Mouse (Mus musculus): ENCODE data around the gene Pusl1. TPM values are rescaled to one million over a fixed set of nuclear protein-coding genes. Genes with fewer than 3 reads are reported as not detected.
A peak's percentile ranks its signal among the peaks of the same experiment; 100 is the strongest.

The Pusl1 gene
- polyA plus RNA-seq, 1 experiment, result 27.3 TPM

- TF ChIP-seq POLR2A (IDR thresholded peaks at IDR 0.05; ENCODE audit: low read depth, low read length), result no peak
- no peak for TF ChIP-seq CTCF (conservative IDR thresholded peaks at IDR 0.05; ENCODE audit: insufficient read depth, insufficient read length, low read depth, low read length)
- Histone ChIP-seq H3K27me3 (replicated peaks; ENCODE audit: control insufficient read depth, insufficient read depth, low read length) (no peaks in the 10 kb centered on the region), H3K36me3 (ENCODE audit: control insufficient read depth, insufficient read depth, low read length) (no peaks in the 10 kb centered on the region), H3K4me1 (ENCODE audit: control insufficient read depth, insufficient read depth, low read length) (peaks cover 5% of the 10 kb centered on the region; the same call in 1 of the 2 replicates), H3K4me3 (ENCODE audit: insufficient read depth, low read depth, low read length) (no peak overlapping the region), H3K27ac (ENCODE audit: insufficient read depth, low read depth, low read length) (no peak overlapping the region)
- DNase-seq, result no peak
- 92% methylated on average over 9 of the region's 9 CpGs for WGBS
Measured at GRCm38 (mm10) chr4:155888181-155888580, 3.4 kb downstream of the Pusl1 start.

GRCm38 (mm10) chr4:155887674-155888073, 3.9 kb downstream of the Pusl1 start:
- DNase-seq, result no peak
- Histone ChIP-seq H3K36me3 (ENCODE audit: control insufficient read depth, insufficient read depth, low read length) (no peaks in the 10 kb centered on the region), H3K4me1 (ENCODE audit: control insufficient read depth, insufficient read depth, low read length) (peaks cover 2% of the 10 kb centered on the region; the same call in 1 of the 2 replicates), H3K27ac (ENCODE audit: insufficient read depth, low read depth, low read length) (no peak overlapping the region), H3K27me3 (replicated peaks; ENCODE audit: control insufficient read depth, insufficient read depth, low read length) (no peaks in the 10 kb centered on the region), H3K4me3 (ENCODE audit: insufficient read depth, low read depth, low read length) (no peak overlapping the region)
- 88% methylated on average over 10 of the region's 10 CpGs for WGBS
- TF ChIP-seq POLR2A (IDR thresholded peaks at IDR 0.05; ENCODE audit: low read depth, low read length) (no peak), CTCF (conservative IDR thresholded peaks at IDR 0.05; ENCODE audit: insufficient read depth, insufficient read length, low read depth, low read length) (no peak)

- Histone ChIP-seq H3K27me3 (replicated peaks; ENCODE audit: control insufficient read depth, insufficient read depth, low read length) (no peaks in the 10 kb centered on the region), H3K4me3 (ENCODE audit: insufficient read depth, low read depth, low read length) (no peak overlapping the region), H3K4me1 (ENCODE audit: control insufficient read depth, insufficient read depth, low read length) (no peaks in the 10 kb centered on the region), H3K36me3 (ENCODE audit: control insufficient read depth, insufficient read depth, low read length) (no peaks in the 10 kb centered on the region), H3K27ac (ENCODE audit: insufficient read depth, low read depth, low read length) (no peak overlapping the region)
- no peak for DNase-seq
- WGBS, result 93% methylated on average over 5 of the region's 5 CpGs
- TF ChIP-seq POLR2A (IDR thresholded peaks at IDR 0.05; ENCODE audit: low read depth, low read length) (no peak), CTCF (conservative IDR thresholded peaks at IDR 0.05; ENCODE audit: insufficient read depth, insufficient read length, low read depth, low read length) (no peak)
Measured at GRCm38 (mm10) chr4:155886330-155886729, 5.3 kb downstream of the Pusl1 start.

GRCm38 (mm10) chr4:155883587-155883986, 8.0 kb downstream of the Pusl1 start:
- peak; percentile 54 for DNase-seq
- Histone ChIP-seq H3K27me3 (replicated peaks; ENCODE audit: control insufficient read depth, insufficient read depth, low read length) (no peaks in the 10 kb centered on the region), H3K36me3 (ENCODE audit: control insufficient read depth, insufficient read depth, low read length) (no peaks in the 10 kb centered on the region), H3K4me3 (ENCODE audit: insufficient read depth, low read depth, low read length) (no peak overlapping the region), H3K27ac (ENCODE audit: insufficient read depth, low read depth, low read length) (peak overlapping the region; percentile 76), H3K4me1 (ENCODE audit: control insufficient read depth, insufficient read depth, low read length) (no peaks in the 10 kb centered on the region)
- 68% methylated on average over 3 of the region's 3 CpGs for WGBS
- TF ChIP-seq POLR2A (IDR thresholded peaks at IDR 0.05; ENCODE audit: low read depth, low read length) (no peak), CTCF (conservative IDR thresholded peaks at IDR 0.05; ENCODE audit: insufficient read depth, insufficient read length, low read depth, low read length) (no peak)

GRCm38 (mm10) chr4:155871404-155871803, 20.2 kb downstream of the Pusl1 start:
- no peaks in the 10 kb centered on the region for H3K36me3 ChIP-seq (ENCODE audit: control insufficient read depth, insufficient read depth, low read length)
- WGBS, result 98% methylated on average over 7 of the region's 7 CpGs

GRCm38 (mm10) chr4:155869317-155870033, 22.1 kb downstream of the Pusl1 start, which contains the start of the genes Cptp and Ints11:
Gene Cptp (minus strand): TSS chr4:155869440.
Gene Ints11 (plus strand): TSS chr4:155869546.
- under 1% methylated on average over 63 of the region's 63 CpGs for WGBS
- H3K36me3 ChIP-seq (ENCODE audit: control insufficient read depth, insufficient read depth, low read length), result no peaks in the 10 kb centered on the region
- peak within 1 kb of the TSS; percentile 90 for H3K4me3 ChIP-seq (ENCODE audit: insufficient read depth, low read depth, low read length)
- H3K27ac ChIP-seq (ENCODE audit: insufficient read depth, low read depth, low read length), result peak within 1 kb of the TSS; percentile 43; the same call in 1 of the 2 replicates
- TF ChIP-seq CTCF (conservative IDR thresholded peaks at IDR 0.05; ENCODE audit: insufficient read depth, insufficient read length, low read depth, low read length) (peak; percentile 34; the same call in 1 of the 2 replicates), POLR2A (IDR thresholded peaks at IDR 0.05; ENCODE audit: low read depth, low read length) (no peak)
- no peaks in the 10 kb centered on the region; the same call in 1 of the 2 replicates for H3K4me1 ChIP-seq (ENCODE audit: control insufficient read depth, insufficient read depth, low read length)
- DNase-seq, result peak; percentile 99
- H3K27me3 ChIP-seq (replicated peaks; ENCODE audit: control insufficient read depth, insufficient read depth, low read length), result no peaks in the 10 kb centered on the region

More at GRCm38 (mm10) chr4:155871404-155871803, 20.2 kb downstream of the Pusl1 start:
- H3K27me3 ChIP-seq (replicated peaks; ENCODE audit: control insufficient read depth, insufficient read depth, low read length), result no peaks in the 10 kb centered on the region
- no peak overlapping the region for H3K27ac ChIP-seq (ENCODE audit: insufficient read depth, low read depth, low read length)
- DNase-seq, result no peak
- no peak overlapping the region for H3K4me3 ChIP-seq (ENCODE audit: insufficient read depth, low read depth, low read length)
- no peaks in the 10 kb centered on the region; the same call in 1 of the 2 replicates for H3K4me1 ChIP-seq (ENCODE audit: control insufficient read depth, insufficient read depth, low read length)
- TF ChIP-seq POLR2A (IDR thresholded peaks at IDR 0.05; ENCODE audit: low read depth, low read length) (no peak), CTCF (conservative IDR thresholded peaks at IDR 0.05; ENCODE audit: insufficient read depth, insufficient read length, low read depth, low read length) (no peak)

- no peaks in the 10 kb centered on the region; the same call in 1 of the 2 replicates for H3K4me1 ChIP-seq (ENCODE audit: control insufficient read depth, insufficient read depth, low read length)
- H3K36me3 ChIP-seq (ENCODE audit: control insufficient read depth, insufficient read depth, low read length), result no peaks in the 10 kb centered on the region
- peak overlapping the region; percentile 5; the same call in 1 of the 2 replicates for H3K27ac ChIP-seq (ENCODE audit: insufficient read depth, low read depth, low read length)
- TF ChIP-seq POLR2A (IDR thresholded peaks at IDR 0.05; ENCODE audit: low read depth, low read length) (no peak), CTCF (conservative IDR thresholded peaks at IDR 0.05; ENCODE audit: insufficient read depth, insufficient read length, low read depth, low read length) (no peak)
- DNase-seq, result peak; percentile 63
- WGBS, result 6% methylated on average over 22 of the region's 22 CpGs
- H3K4me3 ChIP-seq (ENCODE audit: insufficient read depth, low read depth, low read length), result peak overlapping the region; percentile 71
- no peaks in the 10 kb centered on the region for H3K27me3 ChIP-seq (replicated peaks; ENCODE audit: control insufficient read depth, insufficient read depth, low read length)
Measured at GRCm38 (mm10) chr4:155868614-155869298, 22.8 kb downstream of the Pusl1 start.
